In genomic region chr13:43695521-43695920, GRCm38 (mm10) we compare ENCODE assay signal across 29 mouse cellular contexts.
"Had no signal": no experiment of that assay in that cellular context is flagged by ENCODE, and none has a peak within 500 bp of the region (broad histone marks: within the 10 kb centered on the region; RNA-seq: fewer than 3 reads in every experiment).

No protein-coding gene starts in this region.

- H3K9me3 ChIP-seq: heart, embryonic 13.5 days; heart, embryonic 15.5 days; hindbrain, embryonic 10.5 days; hindbrain, embryonic 12.5 days; intestine, embryonic 15.5 days; limb, embryonic 10.5 days; limb, embryonic 12.5 days; liver, embryonic 13.5 days; liver, embryonic 15.5 days had no signal

- H3K4me3 ChIP-seq: gastrocnemius, adult 2 months; heart, adult 2 months; heart, embryonic 13.5 days; heart, embryonic 15.5 days; hindbrain, embryonic 10.5 days; hindbrain, embryonic 12.5 days; intestine, embryonic 15.5 days; layer of hippocampus, adult 2 months; left cerebral cortex, adult 2 months; limb, embryonic 10.5 days; limb, embryonic 12.5 days; liver, embryonic 13.5 days; liver, embryonic 15.5 days had no signal

- H3K36me3 ChIP-seq: heart, embryonic 13.5 days; heart, embryonic 15.5 days; hindbrain, embryonic 10.5 days; hindbrain, embryonic 12.5 days; intestine, embryonic 15.5 days; limb, embryonic 10.5 days; limb, embryonic 12.5 days; liver, embryonic 13.5 days; liver, embryonic 15.5 days had no signal

- H3K4me2 ChIP-seq: heart, embryonic 11.5 days; heart, embryonic 13.5 days; heart, embryonic 15.5 days; hindbrain, embryonic 12.5 days; hindbrain, embryonic 14.5 days; intestine, embryonic 15.5 days; limb, embryonic 12.5 days; liver, embryonic 11.5 days; liver, embryonic 13.5 days; liver, embryonic 15.5 days had no signal

- ATAC-seq: hindbrain, embryonic 16.5 days; inflammation-experienced regulatory T-cells, adult 6 months; intestine, embryonic 15.5 days; intestine, postnatal 0 days had no signal

- H3K4me1 ChIP-seq: heart, embryonic 15.5 days; intestine, embryonic 15.5 days; limb, embryonic 10.5 days; limb, embryonic 12.5 days; liver, embryonic 15.5 days had no signal

- H3K27me3 ChIP-seq: heart, embryonic 15.5 days; hindbrain, embryonic 12.5 days; intestine, embryonic 15.5 days; limb, embryonic 12.5 days; liver, embryonic 15.5 days had no signal

- DNase-seq: gastrocnemius, adult 2 months; gastrocnemius, postnatal 10 days; gastrocnemius, postnatal 25 days; heart, adult 2 months; heart, postnatal 14 days; heart, postnatal 4 days; kidney, adult 18-20 months; kidney, adult 8-10 months; kidney, postnatal 10 days; kidney, postnatal 25 days; kidney, postnatal 4 days; liver; liver, embryonic 13.5 days had no signal

- H3K27ac ChIP-seq: gastrocnemius, adult 2 months; heart, adult 2 months; heart, embryonic 13.5 days; heart, embryonic 15.5 days; hindbrain, embryonic 10.5 days; hindbrain, embryonic 12.5 days; hindbrain, embryonic 14.5 days; intestine, embryonic 15.5 days; layer of hippocampus, adult 2 months; left cerebral cortex, adult 2 months; limb, embryonic 10.5 days; limb, embryonic 12.5 days; liver, embryonic 13.5 days; liver, embryonic 15.5 days had no signal

- H3K9ac ChIP-seq: heart, embryonic 13.5 days; heart, embryonic 15.5 days; hindbrain, embryonic 12.5 days; hindbrain, embryonic 14.5 days; intestine, embryonic 15.5 days; limb, embryonic 12.5 days; liver, embryonic 13.5 days; liver, embryonic 15.5 days had no signal
